Mouse (Mus musculus) MEL (cell line): ENCODE data around the gene Tmem182. TPM values are rescaled to one million over a fixed set of nuclear protein-coding genes. Genes with fewer than 3 reads are reported as not detected.
A peak's percentile ranks its signal among the peaks of the same experiment; 100 is the strongest.

Source experiments
- DNase-seq: peaks from one replicate; pipeline ENCODE4 v3.0.0; 2011; ENCODE audit warnings: low read depth, low spot score
- H3K27ac ChIP-seq: 2 replicates; pipeline ENCODE4 v1.5.1; 2012; ENCODE audit warnings: low read depth, mild to moderate bottlenecking, control low read depth, low read length, moderate library complexity; ENCODE audit not compliant: control insufficient read depth
- H3K27me3 ChIP-seq, 2 experiments: fragments of 150-350 bp in 1 of 2; sonication (generic) in 1 of 2; 2 replicates each; pipeline ENCODE4 v1.6.1; 2012; ENCODE audit warnings: low read length in 2 of 2, mild to moderate bottlenecking in 2 of 2, improper control_type of control experiment in 1 of 2, moderate library complexity in 1 of 2; ENCODE audit not compliant: insufficient read depth in 2 of 2, control insufficient read depth in 1 of 2
- H3K36me3 ChIP-seq, 2 experiments: 2 replicates each; pipeline ENCODE4 v1.6.1; 2012 to 2014; ENCODE audit warnings: low read length in 2 of 2, improper control_type of control experiment in 1 of 2, inconsistent platforms in 1 of 2, mild to moderate bottlenecking in 1 of 2; ENCODE audit not compliant: insufficient read depth in 2 of 2, control insufficient read depth in 1 of 2
- H3K4me1 ChIP-seq, 2 experiments: fragments of 150-350 bp in 1 of 2; sonication (generic) in 1 of 2; 2 replicates each; pipeline ENCODE4 v1.6.1; 2012; ENCODE audit warnings: low read length in 2 of 2, improper control_type of control experiment in 1 of 2, mild to moderate bottlenecking in 1 of 2; ENCODE audit not compliant: insufficient read depth in 2 of 2, control insufficient read depth in 1 of 2
- H3K4me3 ChIP-seq, 2 experiments: fragments of 150-350 bp in 1 of 2; sonication (generic) in 1 of 2; 2 replicates each; pipeline ENCODE4 v1.5.1; 2012; ENCODE audit warnings: low read depth in 2 of 2, low read length in 2 of 2, mild to moderate bottlenecking in 2 of 2, moderate library complexity in 2 of 2, control low read depth in 1 of 2, improper control_type of control experiment in 1 of 2; ENCODE audit not compliant: control insufficient read depth in 1 of 2, insufficient read depth in 1 of 2
- H3K79me2 ChIP-seq: 2 replicates; pipeline ENCODE4 v1.6.1; 2012; ENCODE audit warnings: mild to moderate bottlenecking, low read length, moderate library complexity; ENCODE audit not compliant: control insufficient read depth, poor library complexity, insufficient read depth
- H3K9ac ChIP-seq: 2 replicates; pipeline ENCODE4 v1.6.1; 2012; ENCODE audit warnings: low read depth, mild to moderate bottlenecking, control low read depth, low read length, moderate library complexity; ENCODE audit not compliant: control insufficient read depth, poor library complexity, severe bottlenecking
- H3K9me3 ChIP-seq: fragments of 150-350 bp; sonication (generic); replicated peaks from 2 replicates; pipeline ENCODE4 v1.6.1; 2012; ENCODE audit warnings: mild to moderate bottlenecking, low read length, improper control_type of control experiment, moderate library complexity; ENCODE audit not compliant: insufficient read depth
- BHLHE40 ChIP-seq: IDR thresholded peaks from 2 replicates; pipeline ENCODE4 v1.6.1; 2012; ENCODE audit warnings: low read depth, mild to moderate bottlenecking, inconsistent platforms, low read length, improper control_type of control experiment, borderline replicate concordance
- ELF1 ChIP-seq: IDR thresholded peaks from 2 replicates; pipeline ENCODE4 v1.6.1; 2014; ENCODE audit warnings: low read depth, mild to moderate bottlenecking, inconsistent platforms, low read length, improper control_type of control experiment, moderate library complexity
- EP300 ChIP-seq, 2 experiments: IDR thresholded peaks; 2 replicates each; pipeline ENCODE4 v1.6.1; 2011; ENCODE audit warnings: improper control_type of control experiment in 2 of 2, low read length in 2 of 2, low read depth in 1 of 2, mild to moderate bottlenecking in 1 of 2
- GABPA ChIP-seq: IDR thresholded peaks from 2 replicates; pipeline ENCODE4 v1.6.1; 2012; ENCODE audit warnings: low read depth, mild to moderate bottlenecking, inconsistent platforms, low read length, improper control_type of control experiment, moderate library complexity
- HCFC1 ChIP-seq: IDR thresholded peaks from 2 replicates; pipeline ENCODE4 v1.6.1; 2012; ENCODE audit warnings: low read depth, mild to moderate bottlenecking, inconsistent platforms, low read length, improper control_type of control experiment, moderate library complexity
- JUND ChIP-seq: IDR thresholded peaks from 2 replicates; pipeline ENCODE4 v1.6.1; 2011; ENCODE audit warnings: low read depth, mild to moderate bottlenecking, improper control_type of control experiment, low read length
- MAZ ChIP-seq: IDR thresholded peaks from 2 replicates; pipeline ENCODE4 v1.6.1; 2012; ENCODE audit warnings: low read depth, mild to moderate bottlenecking, inconsistent platforms, low read length, improper control_type of control experiment
- MXI1 ChIP-seq: IDR thresholded peaks from 2 replicates; pipeline ENCODE4 v1.6.1; 2011; ENCODE audit warnings: mild to moderate bottlenecking, low read depth, low read length, improper control_type of control experiment
- MYB ChIP-seq: IDR thresholded peaks from 2 replicates; pipeline ENCODE4 v1.6.1; 2011; ENCODE audit warnings: mild to moderate bottlenecking, low read depth, low read length, improper control_type of control experiment
- MYC ChIP-seq: IDR thresholded peaks from 2 replicates; pipeline ENCODE4 v1.6.1; 2011; ENCODE audit warnings: low read depth, mild to moderate bottlenecking, low read length, improper control_type of control experiment, moderate library complexity
- NRF1 ChIP-seq: IDR thresholded peaks from 2 replicates; pipeline ENCODE4 v1.6.1; 2014; ENCODE audit warnings: low read depth, mild to moderate bottlenecking, inconsistent platforms, low read length, improper control_type of control experiment, moderate library complexity; ENCODE audit not compliant: poor library complexity, insufficient read depth, severe bottlenecking
- TBP ChIP-seq: IDR thresholded peaks from 2 replicates; pipeline ENCODE4 v1.8.0; 2011; ENCODE audit warnings: low read depth, low read length, improper control_type of control experiment
- TCF12 ChIP-seq: IDR thresholded peaks from 2 replicates; pipeline ENCODE4 v1.6.1; 2014; ENCODE audit warnings: low read depth, mild to moderate bottlenecking, inconsistent platforms, low read length, improper control_type of control experiment, moderate library complexity
- UBTF ChIP-seq: IDR thresholded peaks from 2 replicates; pipeline ENCODE4 v1.6.1; 2012; ENCODE audit warnings: low read depth, mild to moderate bottlenecking, inconsistent platforms, low read length, improper control_type of control experiment, moderate library complexity, borderline replicate concordance; ENCODE audit not compliant: insufficient read depth
- USF1 ChIP-seq: IDR thresholded peaks from 2 replicates; pipeline ENCODE4 v1.6.1; 2014; ENCODE audit warnings: low read depth, mild to moderate bottlenecking, inconsistent platforms, low read length, improper control_type of control experiment, moderate library complexity
- ZC3H11A ChIP-seq: IDR thresholded peaks from 2 replicates; pipeline ENCODE4 v1.6.1; 2012; ENCODE audit warnings: low read depth, mild to moderate bottlenecking, inconsistent platforms, low read length, improper control_type of control experiment
- ZKSCAN1 ChIP-seq: IDR thresholded peaks from 2 replicates; pipeline ENCODE4 v1.6.1; 2012; ENCODE audit warnings: low read depth, mild to moderate bottlenecking, inconsistent platforms, low read length, improper control_type of control experiment, moderate library complexity
- ZNF384 ChIP-seq: IDR thresholded peaks from 2 replicates; pipeline ENCODE4 v1.6.1; 2012; ENCODE audit warnings: low read depth, mild to moderate bottlenecking, inconsistent platforms, low read length, improper control_type of control experiment
- polyA plus RNA-seq, 2 experiments: library from polyadenylated mRNA; stranded (reverse) in 1 of 2; unstranded in 1 of 2; fragments of >175 nt in 1 of 2; fragments of >200 nt in 1 of 2; gene quantifications; 2 replicates each; pipeline versions ENCODE4 v1.2.1 to v1.2.4; 2012; ENCODE audit warnings: low replicate concordance in 2 of 2, low read depth in 1 of 2; ENCODE audit not compliant: insufficient read length in 2 of 2, insufficient read depth in 1 of 2, missing spikeins in 1 of 2
- total RNA-seq: library from RNA; depleted of rRNA; stranded (reverse); fragments of 300-350 nt; gene quantifications from 2 replicates; pipeline ENCODE4 v1.2.3, GENCODE M21; 2012

Tmem182 gene
- total and polyA plus RNA-seq, 3 experiments: not detected

- Histone ChIP-seq H3K4me3 (no peak overlapping the region), H3K79me2 (no peaks in the 10 kb centered on the region), H3K27ac (no peak overlapping the region), H3K27me3 (no peaks in the 10 kb centered on the region), H3K9ac (no peak overlapping the region), H3K36me3 (no peaks in the 10 kb centered on the region), H3K4me1 (peaks cover 0 to 3% of the 10 kb centered on the region in 2 experiments; a peak in 1 of 4 replicates), H3K9me3 (no peaks in the 10 kb centered on the region)
- DNase-seq: no peak
- TF ChIP-seq ELF1 (no peak), JUND (no peak), EP300 (IDR thresholded peaks at IDR 0.05; ENCODE audit: low read depth in 1 of 2, low read length in 2 of 2) (no peak), NRF1 (no peak), UBTF (no peak), ZNF384 (no peak), ZKSCAN1 (no peak), MYC (no peak), MAZ (no peak), BHLHE40 (no peak), HCFC1 (no peak), TCF12 (no peak), ZC3H11A (no peak), GABPA (no peak), USF1 (no peak), MXI1 (no peak), MYB (no peak)
Observed at GRCm38 (mm10) chr1:40769331-40769894, 36.0 kb upstream of the Tmem182 start.

GRCm38 (mm10) chr1:40771196-40771970, 34.0 kb upstream of the Tmem182 start:
- H3K79me2 ChIP-seq: no peaks in the 10 kb centered on the region
- no peak overlapping the region for H3K9ac ChIP-seq
- H3K9me3 ChIP-seq: no peaks in the 10 kb centered on the region
- H3K27me3 ChIP-seq: no peaks in the 10 kb centered on the region
- DNase-seq: no peak
- no peak overlapping the region for H3K27ac ChIP-seq
- H3K4me3 ChIP-seq: no peak overlapping the region
- no peaks in the 10 kb centered on the region for H3K36me3 ChIP-seq
- no peak for TF ChIP-seq TBP
- peak in 1 of 2 experiments; percentile 44; a peak in 1 of 4 replicates for TF ChIP-seq EP300 (IDR thresholded peaks at IDR 0.05; ENCODE audit: low read depth in 1 of 2, low read length in 2 of 2)
- H3K4me1 ChIP-seq: peaks cover 0 to 3% of the 10 kb centered on the region in 2 experiments; a peak in 1 of 4 replicates
